Mouse (Mus musculus) gastrocnemius, adult 2 months (tissue): ENCODE data around the gene Kcnma1. TPM values are rescaled to one million over a fixed set of nuclear protein-coding genes. Genes with fewer than 3 reads are reported as not detected.

ENCODE experiments used
- DNase-seq: peaks from one replicate; pipeline ENCODE4 v3.0.0; 2022
- H3K27ac ChIP-seq: fragments of 200-600 bp; 2 replicates; pipeline ENCODE4 v1.8.1; 2022; ENCODE audit warnings: mild to moderate bottlenecking
- H3K4me3 ChIP-seq: fragments of 200-600 bp; 2 replicates; pipeline ENCODE4 v1.8.1; 2022; ENCODE audit warnings: mild to moderate bottlenecking, moderate library complexity
- CTCF ChIP-seq: fragments of 200-600 bp; IDR thresholded peaks from 2 replicates; pipeline ENCODE4 v1.8.1; 2022; ENCODE audit warnings: antibody characterized with exemption, mild to moderate bottlenecking, moderate library complexity
- intact Hi-C: fragments of 180-260 bp; cut with DNase I; formaldehyde crosslinking; loops from one replicate; pipeline ENCODE4 v1.15.1; 2025
- total RNA-seq, 2 experiments: library from RNA; stranded (reverse); gene quantifications; 2 replicates each; pipeline ENCODE4 v1.2.3; 2021

Kcnma1 gene
- total RNA-seq, 2 experiments from 2014 or later: 52.6 to 80.4 TPM

- Histone ChIP-seq H3K4me3 (no peak overlapping the region), H3K27ac (peak overlapping the region; percentile 50)
- intact Hi-C loops: no loop called here
- no peak for DNase-seq
- TF ChIP-seq CTCF: no peak
Measured at GRCm38 (mm10) chr14:23886112-23886511, 128.2 kb downstream of the Kcnma1 start.

- intact Hi-C loops: no loop called here
Measured at GRCm38 (mm10) chr14:23885539-23885938, 128.8 kb downstream of the Kcnma1 start.

GRCm38 (mm10) chr14:23885071-23885470 is 129.2 kb downstream of the Kcnma1 start:
- Histone ChIP-seq H3K27ac (peak overlapping the region; percentile 67), H3K4me3 (no peak overlapping the region)
- intact Hi-C loops: no loop called here
- no peak for DNase-seq
- no peak for TF ChIP-seq CTCF

More at GRCm38 (mm10) chr14:23885539-23885938, 128.8 kb downstream of the Kcnma1 start:
- peak; percentile 78 for DNase-seq
- no peak for TF ChIP-seq CTCF
- peak overlapping the region; percentile 50 for H3K27ac ChIP-seq
- no peak overlapping the region for H3K4me3 ChIP-seq

GRCm38 (mm10) chr14:23882001-23882400 is 132.3 kb downstream of the Kcnma1 start:
- intact Hi-C loops: no loop called here
- DNase-seq: peak; percentile 88
- Histone ChIP-seq H3K4me3 (no peak overlapping the region), H3K27ac (peak overlapping the region; percentile 91)
- no peak for TF ChIP-seq CTCF

- TF ChIP-seq CTCF: no peak
- Histone ChIP-seq H3K27ac (peak overlapping the region; percentile 91), H3K4me3 (no peak overlapping the region)
- DNase-seq: no peak
- intact Hi-C loops: no loop called here
Measured at GRCm38 (mm10) chr14:23879331-23879730, 135.0 kb downstream of the Kcnma1 start.

- peak; percentile 53 for DNase-seq
- Histone ChIP-seq H3K27ac (peak overlapping the region; percentile 91), H3K4me3 (no peak overlapping the region)
- intact Hi-C loops: no loop called here
- no peak for TF ChIP-seq CTCF
Measured at GRCm38 (mm10) chr14:23877561-23877960, 136.7 kb downstream of the Kcnma1 start.

GRCm38 (mm10) chr14:23874545-23874944 is 139.7 kb downstream of the Kcnma1 start:
- peak overlapping the region; percentile 91 for H3K27ac ChIP-seq
- H3K4me3 ChIP-seq: no peak overlapping the region
- DNase-seq: peak; percentile 60
- intact Hi-C loops: no loop called here
- no peak; the same call in 1 of the 2 replicates for TF ChIP-seq CTCF

- intact Hi-C loops: loop anchor here (5.0 kb wide), 1 partner anchor 85 kb away; no protein-coding TSS in a partner anchor
- no peak overlapping the region for H3K4me3 ChIP-seq
- no peak for DNase-seq
- no peak for TF ChIP-seq CTCF
- H3K27ac ChIP-seq: no peak overlapping the region
Measured at GRCm38 (mm10) chr14:23857034-23857433, 157.3 kb downstream of the Kcnma1 start.

GRCm38 (mm10) chr14:23854946-23855345 is 159.3 kb downstream of the Kcnma1 start:
- intact Hi-C loops: loop anchor here (5.0 kb wide), 1 partner anchor 87 kb away; no protein-coding TSS in a partner anchor
- TF ChIP-seq CTCF: no peak
- peak; percentile 77 for DNase-seq
- peak overlapping the region; percentile 75 for H3K27ac ChIP-seq
- H3K4me3 ChIP-seq: no peak overlapping the region

GRCm38 (mm10) chr14:23848529-23849141 is 165.7 kb downstream of the Kcnma1 start:
- no peak for DNase-seq
- TF ChIP-seq CTCF: no peak
- intact Hi-C loops: no loop called here
- Histone ChIP-seq H3K27ac (no peak overlapping the region), H3K4me3 (no peak overlapping the region)

GRCm38 (mm10) chr14:23846706-23847105 is 167.6 kb downstream of the Kcnma1 start:
- intact Hi-C loops: no loop called here
- Histone ChIP-seq H3K27ac (no peak overlapping the region), H3K4me3 (no peak overlapping the region)
- DNase-seq: no peak
- no peak for TF ChIP-seq CTCF

- Histone ChIP-seq H3K4me3 (no peak overlapping the region), H3K27ac (no peak overlapping the region)
- intact Hi-C loops: no loop called here
- DNase-seq: no peak
- TF ChIP-seq CTCF: no peak
Measured at GRCm38 (mm10) chr14:23842025-23842424, 172.3 kb downstream of the Kcnma1 start.

- H3K27ac ChIP-seq: peak overlapping the region; percentile 75
- intact Hi-C loops: no loop called here
- no peak for TF ChIP-seq CTCF
- no peak overlapping the region for H3K4me3 ChIP-seq
- DNase-seq: peak; percentile 73
Measured at GRCm38 (mm10) chr14:23839613-23840012, 174.7 kb downstream of the Kcnma1 start.
